Mouse (Mus musculus) brain, embryonic 14.5 days (tissue): ENCODE results near the gene Scrg1.

Experiments
- CTCF ChIP-seq: fragments of 200-500 bp; IDR thresholded peaks from 2 replicates; pipeline ENCODE4 v1.5.1; 2012; ENCODE audit warnings: inconsistent platforms, mild to moderate bottlenecking, moderate library complexity, borderline replicate concordance; ENCODE audit not compliant: insufficient read depth, insufficient read length; ENCODE audit errors: extremely low read depth
- POLR2A ChIP-seq: fragments of 200-500 bp; IDR thresholded peaks from 2 replicates; pipeline ENCODE4 v1.6.1; 2012; ENCODE audit warnings: mild to moderate bottlenecking, inconsistent platforms, borderline replicate concordance; ENCODE audit not compliant: poor library complexity, insufficient read depth, insufficient read length, severe bottlenecking; ENCODE audit errors: extremely low read depth

DNA sequence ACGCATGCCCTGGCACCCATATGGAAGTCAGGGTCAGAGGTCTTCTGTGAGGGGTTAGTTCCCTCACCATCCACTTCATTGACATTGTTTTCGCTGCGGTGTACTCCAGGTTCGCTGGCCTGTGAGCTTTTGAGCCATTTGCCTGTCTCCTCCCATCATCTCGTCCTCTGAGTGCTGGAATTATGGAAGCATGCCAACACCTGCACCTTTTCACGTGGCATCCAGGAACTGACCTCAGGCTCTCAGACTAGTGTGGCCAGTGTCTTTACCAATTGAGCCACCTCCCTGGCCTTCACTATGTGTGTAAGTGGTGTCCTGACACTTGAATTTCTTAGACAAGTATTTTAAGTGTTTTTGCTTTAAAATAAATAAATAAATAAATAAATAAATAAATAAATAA, 18.0 kb downstream of the Scrg1 start:
- TF ChIP-seq CTCF (no peak), POLR2A (no peak)
